Mouse (Mus musculus) forebrain, embryonic 16.5 days (tissue): ENCODE data around the gene Aldh1l1. TPM values are rescaled to one million over a fixed set of nuclear protein-coding genes. Genes with fewer than 3 reads are reported as not detected.

Experiments
- ATAC-seq: fragments of 200-750 bp; cut with Nextera tagmentation; 2 replicates; pipeline ENCODE4 v1.8.0; 2017; ENCODE audit warnings: mild to moderate bottlenecking, moderate library complexity
- H3K27ac ChIP-seq: fragments of 300-500 bp; sonication (generic); 2 replicates; pipeline ENCODE4 v1.5.1; 2014; ENCODE audit warnings: low read length, control low read depth
- H3K27me3 ChIP-seq: fragments of 300-500 bp; sonication (generic); replicated peaks from 2 replicates; pipeline ENCODE4 v1.6.1; 2014; ENCODE audit warnings: low read length; ENCODE audit not compliant: control insufficient read depth, insufficient read depth
- H3K36me3 ChIP-seq: fragments of 300-500 bp; sonication (generic); 2 replicates; pipeline ENCODE4 v1.6.1; 2014; ENCODE audit not compliant: control insufficient read depth, insufficient read depth
- H3K4me1 ChIP-seq: fragments of 300-500 bp; sonication (generic); replicated peaks from 2 replicates; pipeline ENCODE4 v1.6.1; 2014; ENCODE audit warnings: low read length; ENCODE audit not compliant: control insufficient read depth, insufficient read depth
- H3K4me2 ChIP-seq: fragments of 300-500 bp; sonication (generic); 2 replicates; pipeline ENCODE4 v1.6.1; 2014; ENCODE audit warnings: mild to moderate bottlenecking, low read length, control low read depth
- H3K4me3 ChIP-seq: fragments of 300-500 bp; sonication (generic); replicated peaks from 2 replicates; pipeline ENCODE4 v1.5.1; 2014; ENCODE audit warnings: mild to moderate bottlenecking, low read length, control low read depth
- H3K9ac ChIP-seq: fragments of 300-500 bp; sonication (generic); replicated peaks from 2 replicates; pipeline ENCODE4 v1.6.1; 2014; ENCODE audit warnings: low read depth, low read length, control low read depth
- H3K9me3 ChIP-seq: fragments of 300-500 bp; sonication (generic); 2 replicates; pipeline ENCODE4 v1.6.1; 2016; ENCODE audit warnings: low read length; ENCODE audit not compliant: control insufficient read depth
- WGBS: fragments of 180-500 bp; shearing (Covaris S2); extraction: QIAGEN DNeasy Blood & Tissue Kit; methylation state at CpG from one replicate; pipeline ENCODE4 v1.1.7; 2014; 5-methylcytosine and 5-hydroxymethylcytosine counted together
- polyA plus RNA-seq: library from polyadenylated mRNA; unstranded; fragments of >200 nt; fragmentation: Nextera tagmentation; extraction: Ambion mirVana; gene quantifications from 2 replicates; pipeline ENCODE4 v1.2.1, GENCODE M21; 2015

Gene Aldh1l1
- polyA plus RNA-seq, 1 experiment from 2014 or later: 33.3 TPM

- H3K27ac ChIP-seq: no peak overlapping the region
- WGBS: 59% methylated on average over 7 of the region's 7 CpGs
These were observed 115.5 kb downstream of the Aldh1l1 start for GRCm38 (mm10) chr6:90601736-90602135.

GRCm38 (mm10) chr6:90602304-90602703 is 116.1 kb downstream of the Aldh1l1 start:
- H3K9me3 ChIP-seq: no peaks in the 10 kb centered on the region
- no peak overlapping the region for H3K9ac ChIP-seq
- H3K4me1 ChIP-seq: peaks cover 5% of the 10 kb centered on the region
- H3K36me3 ChIP-seq: no peaks in the 10 kb centered on the region
- 93% methylated on average over 3 of the region's 3 CpGs for WGBS
- no peak for ATAC-seq
- no peak overlapping the region for H3K27ac ChIP-seq
- no peak overlapping the region for H3K4me2 ChIP-seq
- no peak overlapping the region for H3K4me3 ChIP-seq
- no peaks in the 10 kb centered on the region for H3K27me3 ChIP-seq

More at GRCm38 (mm10) chr6:90601736-90602135, 115.5 kb downstream of the Aldh1l1 start:
- no peak for ATAC-seq
- H3K9me3 ChIP-seq: no peaks in the 10 kb centered on the region
- H3K4me2 ChIP-seq: no peak overlapping the region
- H3K4me3 ChIP-seq: no peak overlapping the region
- peaks cover 5% of the 10 kb centered on the region for H3K4me1 ChIP-seq
- H3K9ac ChIP-seq: no peak overlapping the region
- no peaks in the 10 kb centered on the region for H3K27me3 ChIP-seq
- no peaks in the 10 kb centered on the region for H3K36me3 ChIP-seq

GRCm38 (mm10) chr6:90603126-90603525 is 116.9 kb downstream of the Aldh1l1 start:
- Histone ChIP-seq H3K4me2 (no peak overlapping the region), H3K27me3 (no peaks in the 10 kb centered on the region), H3K27ac (no peak overlapping the region), H3K36me3 (no peaks in the 10 kb centered on the region), H3K9ac (no peak overlapping the region), H3K9me3 (no peaks in the 10 kb centered on the region), H3K4me3 (no peak overlapping the region), H3K4me1 (peaks cover 5% of the 10 kb centered on the region)
- WGBS: 63% methylated on average over 7 of the region's 7 CpGs
- no peak for ATAC-seq

- Histone ChIP-seq H3K4me1 (peaks cover 5% of the 10 kb centered on the region), H3K4me2 (peak overlapping the region; percentile 73), H3K27ac (no peak overlapping the region), H3K9ac (no peak overlapping the region), H3K27me3 (no peaks in the 10 kb centered on the region), H3K9me3 (no peaks in the 10 kb centered on the region), H3K36me3 (no peaks in the 10 kb centered on the region), H3K4me3 (peak overlapping the region; percentile 60)
- WGBS: 56% methylated on average over 3 of the region's 3 CpGs
- ATAC-seq: peak; percentile 8
These were observed 117.9 kb downstream of the Aldh1l1 start for GRCm38 (mm10) chr6:90604130-90604529.

GRCm38 (mm10) chr6:90604533-90605297 is 118.5 kb downstream of the Aldh1l1 start, which contains the start of gene Slc41a3:
Slc41a3 (plus strand) TSS chr6:90604725.
- Histone ChIP-seq H3K4me3 (peak within 1 kb of the TSS; percentile 60), H3K9ac (peak within 1 kb of the TSS; percentile 76), H3K27me3 (no peaks in the 10 kb centered on the region), H3K4me1 (peaks cover 5% of the 10 kb centered on the region), H3K4me2 (peak within 1 kb of the TSS; percentile 73), H3K36me3 (no peaks in the 10 kb centered on the region), H3K9me3 (no peaks in the 10 kb centered on the region), H3K27ac (no peak within 1 kb of the TSS)
- WGBS: 1% methylated on average over 49 of the region's 49 CpGs
- ATAC-seq: peak; percentile 83

GRCm38 (mm10) chr6:90605298-90605665 is 119.1 kb downstream of the Aldh1l1 start:
- Histone ChIP-seq H3K9ac (peak overlapping the region; percentile 76), H3K9me3 (no peaks in the 10 kb centered on the region), H3K27me3 (no peaks in the 10 kb centered on the region), H3K4me3 (peak overlapping the region; percentile 60), H3K36me3 (no peaks in the 10 kb centered on the region), H3K27ac (no peak overlapping the region), H3K4me1 (peaks cover 5% of the 10 kb centered on the region), H3K4me2 (peak overlapping the region; percentile 73)
- peak; percentile 3; the same call in 1 of the 2 replicates for ATAC-seq
- 13% methylated on average over 5 of the region's 5 CpGs for WGBS

GRCm38 (mm10) chr6:90606538-90606937 is 120.3 kb downstream of the Aldh1l1 start:
- Histone ChIP-seq H3K4me2 (no peak overlapping the region), H3K9ac (no peak overlapping the region), H3K27ac (no peak overlapping the region), H3K4me1 (peaks cover 5% of the 10 kb centered on the region), H3K27me3 (no peaks in the 10 kb centered on the region), H3K4me3 (no peak overlapping the region), H3K36me3 (no peaks in the 10 kb centered on the region), H3K9me3 (no peaks in the 10 kb centered on the region)
- no peak for ATAC-seq
- WGBS: 18% methylated on average over 7 of the region's 7 CpGs

- H3K4me2 ChIP-seq: no peak overlapping the region
- H3K4me1 ChIP-seq: peaks cover 5% of the 10 kb centered on the region
- no peaks in the 10 kb centered on the region for H3K9me3 ChIP-seq
- no peak overlapping the region for H3K9ac ChIP-seq
- no peak for ATAC-seq
- H3K27ac ChIP-seq: no peak overlapping the region
- H3K4me3 ChIP-seq: no peak overlapping the region
- WGBS: 13% methylated on average over 5 of the region's 5 CpGs
- H3K36me3 ChIP-seq: no peaks in the 10 kb centered on the region
- no peaks in the 10 kb centered on the region for H3K27me3 ChIP-seq
These were observed 121.0 kb downstream of the Aldh1l1 start for GRCm38 (mm10) chr6:90607196-90607595.

GRCm38 (mm10) chr6:90608186-90608585 is 122.0 kb downstream of the Aldh1l1 start:
- H3K9ac ChIP-seq: no peak overlapping the region
- H3K4me2 ChIP-seq: no peak overlapping the region
- ATAC-seq: no peak
- no peaks in the 10 kb centered on the region for H3K9me3 ChIP-seq
- WGBS: 58% methylated on average over 6 of the region's 6 CpGs
- H3K4me1 ChIP-seq: peaks cover 5% of the 10 kb centered on the region
- H3K4me3 ChIP-seq: no peak overlapping the region
- no peaks in the 10 kb centered on the region for H3K36me3 ChIP-seq
- no peak overlapping the region for H3K27ac ChIP-seq
- H3K27me3 ChIP-seq: no peaks in the 10 kb centered on the region
